Mouse (Mus musculus) limb, embryonic 14.5 days (tissue): ENCODE data around the gene Zcchc12. TPM values are rescaled to one million over a fixed set of nuclear protein-coding genes. Genes with fewer than 3 reads are reported as not detected.
A peak's percentile ranks its signal among the peaks of the same experiment; 100 is the strongest.

ENCODE experiments used
- ATAC-seq: fragments of 200-750 bp; cut with Nextera tagmentation; 2 replicates; pipeline ENCODE4 v1.8.0; 2017; ENCODE audit warnings: low read depth, moderate number of reproducible peaks, moderate TSS enrichment; ENCODE audit not compliant: low FRiP score
- DNase-seq: peaks from one replicate; pipeline ENCODE4 v3.0.0-alpha.2; 2015; ENCODE audit warnings: low spot score
- H3K27ac ChIP-seq: fragments of 300-500 bp; sonication (generic); replicated peaks from 2 replicates; pipeline ENCODE4 v1.5.1; 2014; ENCODE audit warnings: low read depth, mild to moderate bottlenecking, low read length, moderate library complexity, mixed read lengths
- H3K27me3 ChIP-seq: fragments of 300-500 bp; sonication (generic); 2 replicates; pipeline ENCODE4 v1.6.1; 2014; ENCODE audit warnings: low read length, mixed read lengths; ENCODE audit not compliant: control insufficient read depth, insufficient read depth
- H3K36me3 ChIP-seq: fragments of 300-500 bp; sonication (generic); 2 replicates; pipeline ENCODE4 v1.6.1; 2014; ENCODE audit warnings: mild to moderate bottlenecking, low read length, moderate library complexity, mixed read lengths; ENCODE audit not compliant: control insufficient read depth, insufficient read depth
- H3K4me1 ChIP-seq: fragments of 300-500 bp; sonication (generic); 2 replicates; pipeline ENCODE4 v1.6.1; 2014; ENCODE audit warnings: antibody characterized with exemption, low read length, mixed read lengths; ENCODE audit not compliant: control insufficient read depth, insufficient read depth
- H3K4me2 ChIP-seq: fragments of 300-500 bp; sonication (generic); replicated peaks from 2 replicates; pipeline ENCODE4 v1.6.1; 2014; ENCODE audit warnings: low read depth, mild to moderate bottlenecking, low read length, moderate library complexity; ENCODE audit not compliant: severe bottlenecking
- H3K4me3 ChIP-seq: fragments of 300-500 bp; sonication (generic); replicated peaks from 2 replicates; pipeline ENCODE4 v1.5.1; 2014; ENCODE audit warnings: low read length
- H3K9ac ChIP-seq: fragments of 300-500 bp; sonication (generic); 2 replicates; pipeline ENCODE4 v1.6.1; 2014; ENCODE audit warnings: mild to moderate bottlenecking, low read depth, low read length, moderate library complexity; ENCODE audit not compliant: severe bottlenecking
- H3K9me3 ChIP-seq: fragments of 300-500 bp; sonication (generic); 2 replicates; pipeline ENCODE4 v1.6.1; 2016; ENCODE audit warnings: low read length; ENCODE audit not compliant: control insufficient read depth
- POLR2A ChIP-seq: fragments of 200-500 bp; IDR thresholded peaks from 2 replicates; pipeline ENCODE4 v1.8.0; 2012; ENCODE audit warnings: inconsistent platforms, mild to moderate bottlenecking, moderate library complexity, borderline replicate concordance; ENCODE audit not compliant: insufficient read depth, insufficient read length; ENCODE audit errors: extremely low read depth
- WGBS: fragments of 180-500 bp; shearing (Covaris S2); extraction: QIAGEN DNeasy Blood & Tissue Kit; methylation state at CpG from one replicate; pipeline ENCODE4 v1.1.7; 2014; 5-methylcytosine and 5-hydroxymethylcytosine counted together
- polyA plus RNA-seq, 2 experiments: library from polyadenylated mRNA; depleted of rRNA in 1 of 2; stranded (reverse) in 1 of 2; unstranded in 1 of 2; fragments of >200 nt; fragmentation: Nextera tagmentation in 1 of 2; extraction: Ambion mirVana in 1 of 2; gene quantifications; 2 replicates each; pipeline versions ENCODE4 v1.2.1 to v1.2.3; 2012 to 2014

Zcchc12 gene
- polyA plus RNA-seq, 2 experiments, result 5.7 to 7.3 TPM

- Histone ChIP-seq H3K36me3 (no peaks in the 10 kb centered on the region), H3K4me1 (no peaks in the 10 kb centered on the region), H3K9ac (no peak overlapping the region), H3K27me3 (no peaks in the 10 kb centered on the region), H3K4me2 (no peak overlapping the region), H3K27ac (no peak overlapping the region), H3K9me3 (no peaks in the 10 kb centered on the region), H3K4me3 (no peak overlapping the region)
- ATAC-seq (no peak), DNase-seq (no peak)
- TF ChIP-seq POLR2A, result no peak
- WGBS, result 38% methylated on average over 2 of the region's 2 CpGs
Observed at GRCm38 (mm10) chrX:36221366-36221765, 25.7 kb downstream of the Zcchc12 start.

GRCm38 (mm10) chrX:36225777-36226176, 30.1 kb downstream of the Zcchc12 start:
- no peak overlapping the region for H3K4me2 ChIP-seq
- TF ChIP-seq POLR2A, result no peak
- H3K4me1 ChIP-seq, result no peaks in the 10 kb centered on the region
- WGBS, result 23% methylated on average over 7 of the region's 7 CpGs
- H3K27ac ChIP-seq, result no peak overlapping the region
- ATAC-seq (no peak), DNase-seq (peak; percentile 61)
- no peak overlapping the region for H3K9ac ChIP-seq
- no peak overlapping the region for H3K4me3 ChIP-seq
- no peaks in the 10 kb centered on the region for H3K9me3 ChIP-seq
- no peaks in the 10 kb centered on the region for H3K27me3 ChIP-seq
- no peaks in the 10 kb centered on the region for H3K36me3 ChIP-seq

- WGBS, result 48% methylated on average over 2 of the region's 2 CpGs
- H3K4me3 ChIP-seq, result no peak overlapping the region
- H3K27me3 ChIP-seq, result no peaks in the 10 kb centered on the region
- no peak overlapping the region for H3K27ac ChIP-seq
- H3K9ac ChIP-seq, result no peak overlapping the region
- ATAC-seq (no peak), DNase-seq (no peak)
- no peak overlapping the region for H3K4me2 ChIP-seq
- H3K9me3 ChIP-seq, result no peaks in the 10 kb centered on the region
- TF ChIP-seq POLR2A, result no peak
- H3K4me1 ChIP-seq, result no peaks in the 10 kb centered on the region
- no peaks in the 10 kb centered on the region for H3K36me3 ChIP-seq
Observed at GRCm38 (mm10) chrX:36226577-36226976, 30.9 kb downstream of the Zcchc12 start.

- ATAC-seq (no peak), DNase-seq (no peak)
- TF ChIP-seq POLR2A, result no peak
- no peak overlapping the region for H3K4me3 ChIP-seq
- no peaks in the 10 kb centered on the region for H3K4me1 ChIP-seq
- no peaks in the 10 kb centered on the region for H3K27me3 ChIP-seq
- WGBS, result 67% methylated on average over 7 of the region's 7 CpGs
- no peak overlapping the region for H3K4me2 ChIP-seq
- H3K9me3 ChIP-seq, result no peaks in the 10 kb centered on the region
- no peak overlapping the region for H3K27ac ChIP-seq
- H3K9ac ChIP-seq, result no peak overlapping the region
- H3K36me3 ChIP-seq, result no peaks in the 10 kb centered on the region
Observed at GRCm38 (mm10) chrX:36228861-36229260, 33.2 kb downstream of the Zcchc12 start.

- 69% methylated on average over 2 of the region's 2 CpGs for WGBS
- Histone ChIP-seq H3K27ac (no peak overlapping the region), H3K4me3 (no peak overlapping the region), H3K27me3 (no peaks in the 10 kb centered on the region), H3K9ac (no peak overlapping the region), H3K4me2 (no peak overlapping the region), H3K4me1 (no peaks in the 10 kb centered on the region), H3K9me3 (no peaks in the 10 kb centered on the region), H3K36me3 (no peaks in the 10 kb centered on the region)
- ATAC-seq (no peak), DNase-seq (no peak)
- no peak for TF ChIP-seq POLR2A
Observed at GRCm38 (mm10) chrX:36229273-36229672, 33.6 kb downstream of the Zcchc12 start.

- Histone ChIP-seq H3K4me2 (no peak overlapping the region), H3K27ac (no peak overlapping the region), H3K4me1 (no peaks in the 10 kb centered on the region), H3K9me3 (no peaks in the 10 kb centered on the region), H3K9ac (no peak overlapping the region), H3K4me3 (no peak overlapping the region), H3K36me3 (no peaks in the 10 kb centered on the region), H3K27me3 (no peaks in the 10 kb centered on the region)
- TF ChIP-seq POLR2A, result no peak
- no peak for ATAC-seq
- 72% methylated on average over 6 of the region's 6 CpGs for whole genome bisulfite sequencing
- DNase-seq, result no peak
Observed at GRCm38 (mm10) chrX:36235652-36236051, 39.9 kb downstream of the Zcchc12 start.

Other genes starting within 250 kb of the Zcchc12 start
- 6.0 and 6.1 TPM in 2 replicates for gene Il13ra1, start 83.8 kb upstream of the Zcchc12 start, polyA plus RNA-seq (2012; rRNA removed)
- 15.5 and 16.5 TPM in 2 replicates for gene Il13ra1, start 83.8 kb upstream of the Zcchc12 start, polyA plus RNA-seq (2014; fragmentation: Nextera tagmentation; extraction: Ambion mirVana)
- 0.59 and 0.74 TPM in 2 replicates for gene Lonrf3, start 132.4 kb downstream of the Zcchc12 start, polyA plus RNA-seq (2012; rRNA removed)
- gene Lonrf3, start 132.4 kb downstream of the Zcchc12 start, polyA plus RNA-seq (2014; fragmentation: Nextera tagmentation; extraction: Ambion mirVana), result 0.32 and 0.78 TPM in 2 replicates
- not detected in 2 replicates for gene Gm6268, start 205.4 kb downstream of the Zcchc12 start, polyA plus RNA-seq (2012; rRNA removed)
- gene Gm6268, start 205.4 kb downstream of the Zcchc12 start, polyA plus RNA-seq (2014; fragmentation: Nextera tagmentation; extraction: Ambion mirVana), result not detected in 2 replicates